Mouse (Mus musculus): ENCODE measurements at regions not wholly inside any gene's neighbourhood (a gene's known extent, or its start where the extent isn't known, plus 50 kb on each side); places are given as distances from the start of the nearest gene placed in this dataset.

DNA sequence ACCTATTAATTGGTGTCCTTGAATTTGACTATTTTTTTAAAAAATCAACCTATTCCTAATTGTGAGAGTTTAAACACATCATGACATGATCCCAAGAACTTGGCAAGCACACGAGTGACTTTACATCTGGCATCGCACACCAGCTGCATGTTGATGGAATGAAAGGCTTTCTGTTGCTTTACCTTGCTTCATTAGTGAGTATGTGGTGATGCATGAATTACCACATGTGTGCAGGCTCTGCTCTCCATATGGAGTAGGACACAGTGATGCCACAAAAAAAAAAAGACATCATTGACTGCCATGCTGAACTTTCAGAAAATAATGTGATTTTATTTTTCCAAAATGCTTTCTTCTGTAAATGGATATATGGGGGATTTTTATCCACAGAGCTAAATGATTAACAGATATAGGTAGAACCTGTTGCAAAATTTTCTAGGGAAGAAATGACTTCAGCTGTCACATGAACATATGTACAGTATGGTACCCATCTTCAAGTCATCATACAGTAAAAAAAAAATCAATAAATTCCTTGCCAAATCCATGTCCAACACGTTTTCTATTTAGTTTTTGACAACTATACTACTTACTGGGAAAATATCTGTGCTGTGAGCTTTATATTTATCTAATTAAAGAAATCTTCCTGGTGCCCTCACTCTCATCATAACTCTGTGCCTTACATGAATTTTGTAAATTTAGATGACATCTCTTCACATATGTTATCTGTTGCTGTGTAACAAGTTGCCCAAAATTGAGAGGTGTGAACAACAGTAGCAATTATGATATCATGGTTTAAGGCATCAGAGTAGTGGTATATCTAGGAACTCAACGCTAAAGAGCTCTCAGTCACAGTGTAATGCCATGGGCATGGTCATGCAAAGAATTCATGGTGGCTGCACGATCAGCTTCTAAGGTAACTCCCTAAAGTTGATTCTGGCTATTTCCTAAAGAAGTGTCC, 84.0 kb upstream of the Arrdc3 start:
- DNase-seq (ENCODE audit: low spot score): no peak

DNA sequence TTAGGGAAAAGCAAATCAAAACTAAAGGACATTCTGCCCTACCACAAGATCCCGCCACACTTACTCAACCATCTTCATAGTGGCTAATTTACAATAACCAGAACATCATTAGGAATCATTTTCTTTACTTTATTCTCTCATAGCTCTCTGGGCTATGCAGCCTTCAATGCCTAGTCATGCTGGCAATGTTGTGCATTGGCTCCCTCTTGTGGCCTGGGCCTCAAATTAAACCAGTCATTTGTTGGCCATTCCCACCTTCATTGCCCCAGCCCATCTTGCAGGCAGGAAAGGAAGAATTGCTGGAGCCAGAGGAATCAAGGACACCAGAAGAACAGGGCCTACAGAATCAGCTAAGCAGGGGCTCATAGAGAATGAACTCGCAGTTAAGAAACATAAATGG, 77.0 kb upstream of the Arrdc3 start:
- DNase-seq (ENCODE audit: low spot score): peak; percentile 10

DNA sequence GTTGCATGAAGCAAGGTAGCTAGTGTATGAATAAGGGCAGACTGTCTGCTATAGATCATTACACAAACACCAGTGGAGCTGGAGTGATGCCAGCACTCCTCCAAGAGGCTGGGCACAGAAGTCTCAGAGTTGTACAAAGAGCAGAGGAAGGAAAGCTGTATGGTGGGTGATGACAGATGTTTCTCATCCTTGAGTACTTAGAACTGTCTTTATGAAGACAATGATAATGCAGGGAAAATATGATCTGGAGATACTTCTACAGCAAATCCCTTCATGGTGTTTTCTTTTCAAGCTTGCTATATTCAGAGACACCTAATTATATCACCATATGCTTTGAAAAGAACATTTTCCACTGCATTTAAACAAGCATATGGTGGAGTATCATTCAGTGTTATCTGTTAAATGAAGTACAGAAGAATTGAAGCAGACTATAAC, 56.1 kb upstream of the Arrdc3 start:
- DNase-seq (ENCODE audit: low spot score): no peak
